Mouse (Mus musculus): ENCODE data around the gene Nacad. TPM values are rescaled to one million over a fixed set of nuclear protein-coding genes. Genes with fewer than 3 reads are reported as not detected.
A peak's percentile ranks its signal among the peaks of the same experiment; 100 is the strongest.

Gene Nacad
- total and polyA plus RNA-seq, 3 experiments = 0.13 to 0.34 TPM; not detected in 1

GRCm38 (mm10) chr11:6598191-6598889, 7.5 kb downstream of the Nacad start:
- H3K27ac ChIP-seq (ENCODE audit: insufficient read depth, low read depth) = no peak overlapping the region

GRCm38 (mm10) chr11:6597523-6597922, 8.3 kb downstream of the Nacad start:
- Histone ChIP-seq H3K79me2 (replicated peaks; ENCODE audit: control insufficient read depth, extremely low read depth, insufficient read depth, poor library complexity, severe bottlenecking) (no peaks in the 10 kb centered on the region), H3K4me3 (replicated peaks in 1 of 3; ENCODE audit: low read depth in 2 of 3, low read length in 2 of 3, poor library complexity in 1 of 3) (no peak overlapping the region), H3K9ac (ENCODE audit: insufficient read depth, low read depth) (no peak overlapping the region), H3K9me3 (replicated peaks; ENCODE audit: low read length) (no peaks in the 10 kb centered on the region), H3K27ac (ENCODE audit: insufficient read depth, low read depth) (no peak overlapping the region), H3K4me1 (ENCODE audit: control insufficient read depth in 1 of 2, insufficient read depth in 2 of 2) (peaks cover 5 to 15% of the 10 kb centered on the region in 2 experiments; a peak in 2 of 4 replicates), H3K4me2 (ENCODE audit: insufficient read depth, low read depth, poor library complexity, severe bottlenecking) (no peak overlapping the region), H3K36me3 (replicated peaks in 1 of 2; ENCODE audit: control insufficient read depth in 1 of 2, insufficient read depth in 1 of 2, low read length in 1 of 2) (peaks cover 52 to 78% of the 10 kb centered on the region in 2 experiments), H3K27me3 (replicated peaks) (no peaks in the 10 kb centered on the region)
- dilution Hi-C loops (cut with MboI; ENCODE audit: extremely low pct_ligation_motif_present, extremely low pct_unique_long_range_greater_than_20kb, low sequenced_read_pairs) (no loop called here), in situ Hi-C loops (cut with MboI; ENCODE audit: low pct_ligation_motif_present, low pct_unique_long_range_greater_than_20kb, low sequenced_read_pairs) (no loop called here)
- no peak for TF ChIP-seq MAX (IDR thresholded peaks at IDR 0.05; ENCODE audit: low read length)
- TF ChIP-seq CTCF (conservative IDR thresholded peaks at IDR 0.05 in 1 of 2, IDR thresholded peaks at IDR 0.05 in 1 of 2; ENCODE audit: low read depth in 2 of 2, low read length in 2 of 2) = peak in 1 of 2 experiments; percentile 60; a peak in 2 of 4 replicates
- DNase-seq (ENCODE audit: extremely low read depth) = no peak

More at GRCm38 (mm10) chr11:6598191-6598889, 7.5 kb downstream of the Nacad start:
- Histone ChIP-seq H3K79me2 (replicated peaks; ENCODE audit: control insufficient read depth, extremely low read depth, insufficient read depth, poor library complexity, severe bottlenecking) (no peaks in the 10 kb centered on the region), H3K4me1 (ENCODE audit: control insufficient read depth in 1 of 2, insufficient read depth in 2 of 2) (peaks cover 5 to 15% of the 10 kb centered on the region in 2 experiments; a peak in 2 of 4 replicates), H3K9me3 (replicated peaks; ENCODE audit: low read length) (no peaks in the 10 kb centered on the region), H3K27me3 (replicated peaks) (no peaks in the 10 kb centered on the region), H3K4me2 (ENCODE audit: insufficient read depth, low read depth, poor library complexity, severe bottlenecking) (no peak overlapping the region), H3K4me3 (replicated peaks in 1 of 3; ENCODE audit: low read depth in 2 of 3, low read length in 2 of 3, poor library complexity in 1 of 3) (no peak overlapping the region), H3K9ac (ENCODE audit: insufficient read depth, low read depth) (no peak overlapping the region), H3K36me3 (replicated peaks in 1 of 2; ENCODE audit: control insufficient read depth in 1 of 2, insufficient read depth in 1 of 2, low read length in 1 of 2) (peaks cover 43 to 70% of the 10 kb centered on the region in 2 experiments)
- no peak for DNase-seq (ENCODE audit: extremely low read depth)
- TF ChIP-seq BHLHE40 (IDR thresholded peaks at IDR 0.05; ENCODE audit: low read depth, low read length) (no peak), PAX5 (IDR thresholded peaks at IDR 0.05; ENCODE audit: low read length) (no peak), ZKSCAN1 (IDR thresholded peaks at IDR 0.05; ENCODE audit: borderline replicate concordance, low read depth, low read length) (no peak), CHD1 (IDR thresholded peaks at IDR 0.05; ENCODE audit: low read depth, low read length) (no peak)
- dilution Hi-C loops (cut with MboI; ENCODE audit: extremely low pct_ligation_motif_present, extremely low pct_unique_long_range_greater_than_20kb, low sequenced_read_pairs) = no loop called here
- in situ Hi-C loops (cut with MboI; ENCODE audit: low pct_ligation_motif_present, low pct_unique_long_range_greater_than_20kb, low sequenced_read_pairs) = no loop called here

- dilution Hi-C loops (cut with MboI; ENCODE audit: extremely low pct_ligation_motif_present, extremely low pct_unique_long_range_greater_than_20kb, low sequenced_read_pairs) (no loop called here), in situ Hi-C loops (cut with MboI; ENCODE audit: low pct_ligation_motif_present, low pct_unique_long_range_greater_than_20kb, low sequenced_read_pairs) (no loop called here)
- peaks cover 59 to 84% of the 10 kb centered on the region in 2 experiments for H3K36me3 ChIP-seq (replicated peaks in 1 of 2; ENCODE audit: control insufficient read depth in 1 of 2, insufficient read depth in 1 of 2, low read length in 1 of 2)
- no peak overlapping the region for H3K4me2 ChIP-seq (ENCODE audit: insufficient read depth, low read depth, poor library complexity, severe bottlenecking)
- H3K4me1 ChIP-seq (ENCODE audit: control insufficient read depth in 1 of 2, insufficient read depth in 2 of 2) = peaks cover 0 to 18% of the 10 kb centered on the region in 2 experiments; a peak in 2 of 4 replicates
- no peak for DNase-seq (ENCODE audit: extremely low read depth)
- no peak overlapping the region for H3K27ac ChIP-seq (ENCODE audit: insufficient read depth, low read depth)
- no peaks in the 10 kb centered on the region for H3K27me3 ChIP-seq (replicated peaks)
- no peak overlapping the region for H3K9ac ChIP-seq (ENCODE audit: insufficient read depth, low read depth)
- no peak overlapping the region for H3K4me3 ChIP-seq (replicated peaks in 1 of 3; ENCODE audit: low read depth in 2 of 3, low read length in 2 of 3, poor library complexity in 1 of 3)
- TF ChIP-seq GABPA (IDR thresholded peaks at IDR 0.05; ENCODE audit: insufficient replicate concordance, low read depth, low read length) = no peak
- TF ChIP-seq SMC3 (IDR thresholded peaks at IDR 0.05; ENCODE audit: low read depth, low read length) = no peak
- no peak for TF ChIP-seq UBTF (IDR thresholded peaks at IDR 0.05; ENCODE audit: low read depth, low read length)
- no peak for TF ChIP-seq MXI1 (IDR thresholded peaks at IDR 0.05; ENCODE audit: low read depth, low read length)
- TF ChIP-seq ETS1 (conservative IDR thresholded peaks at IDR 0.05; ENCODE audit: low read depth, low read length) = no peak
- TF ChIP-seq MYC (IDR thresholded peaks at IDR 0.05; ENCODE audit: low read depth, low read length) = no peak
- no peak for TF ChIP-seq JUND (conservative IDR thresholded peaks at IDR 0.05; ENCODE audit: low read depth, low read length)
- no peaks in the 10 kb centered on the region for H3K9me3 ChIP-seq (replicated peaks; ENCODE audit: low read length)
- H3K79me2 ChIP-seq (replicated peaks; ENCODE audit: control insufficient read depth, extremely low read depth, insufficient read depth, poor library complexity, severe bottlenecking) = no peaks in the 10 kb centered on the region
Measured at GRCm38 (mm10) chr11:6596616-6597015, 9.2 kb downstream of the Nacad start.
